Mouse (Mus musculus): ENCODE results near the gene Gm3285. TPM values are rescaled to one million over a fixed set of nuclear protein-coding genes. Genes with fewer than 3 reads are reported as not detected.
A peak's percentile ranks its signal among the peaks of the same experiment; 100 is the strongest.

Gene Gm3285
- polyA plus RNA-seq, 1 experiment from 2014 or later = not detected

DNA sequence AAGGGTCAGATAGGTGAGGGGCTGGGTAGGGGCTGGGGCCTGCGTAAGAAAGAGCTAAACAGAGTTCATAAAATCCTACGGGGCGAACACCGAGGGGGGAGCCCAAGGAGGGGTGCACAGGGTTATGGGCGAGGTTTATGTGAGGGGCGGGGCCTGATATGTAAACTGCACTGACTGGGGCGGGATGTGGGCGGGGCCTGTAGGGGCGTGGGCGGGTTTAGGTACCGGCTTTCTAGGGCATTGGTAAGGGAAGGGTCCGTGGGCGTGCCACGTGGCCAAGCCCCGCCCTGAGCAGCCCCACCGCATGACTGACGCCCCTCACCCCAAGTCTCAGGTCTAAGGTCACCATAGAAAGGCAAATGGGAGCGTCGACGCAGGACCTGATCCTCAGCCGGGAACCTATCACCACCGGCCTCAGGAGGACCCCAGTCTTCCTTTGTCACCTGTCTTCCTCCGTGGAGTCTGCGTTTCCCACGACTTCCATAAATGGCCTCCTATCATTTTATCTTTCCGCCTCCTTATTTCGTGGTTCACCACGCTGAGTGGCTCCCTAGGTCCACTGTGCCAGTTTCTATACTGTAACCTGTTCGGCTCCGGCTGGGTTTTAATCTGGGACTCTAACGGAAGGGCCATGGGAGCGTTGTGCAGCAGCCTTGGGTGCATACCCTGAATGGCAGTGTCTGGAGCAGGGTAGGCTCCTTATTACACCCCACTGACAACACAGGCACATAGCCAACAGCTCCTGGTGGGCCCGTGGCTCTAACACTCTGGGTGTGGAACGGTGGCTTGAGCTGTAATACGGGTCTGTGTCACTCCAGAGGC lies 41.3 kb downstream of the Gm3285 start:
- peak; percentile 90 for ATAC-seq (ENCODE audit: low read depth)

More for the DNA sequence above, 41.3 kb downstream of the Gm3285 start:
- Histone ChIP-seq H3K4me3 (ENCODE audit: low read depth, low read length) (peak overlapping the region; percentile 53), H3K4me2 (ENCODE audit: low read depth, low read length) (peak overlapping the region; percentile 66), H3K9ac (replicated peaks; ENCODE audit: low read depth, low read length) (peak overlapping the region; percentile 41; the same call in 1 of the 2 replicates), H3K27me3 (ENCODE audit: control insufficient read depth, insufficient read depth, low read length) (no peaks in the 10 kb centered on the region), H3K4me1 (ENCODE audit: control insufficient read depth, insufficient read depth, low read length) (0 out of 2 replicates have a peak, but pooled peaks cover 4% of the 10 kb centered on the region), H3K27ac (ENCODE audit: low read depth, low read length) (peak overlapping the region; percentile 55), H3K36me3 (ENCODE audit: control insufficient read depth, insufficient read depth, low read length) (no peaks in the 10 kb centered on the region), H3K9me3 (ENCODE audit: control insufficient read depth, low read length) (no peaks in the 10 kb centered on the region)
- WGBS = 6% methylated on average over 34 of the region's 35 CpGs

Other genes starting within 250 kb of the Gm3285 start
- 44.0 and 57.3 TPM in 2 replicates for gene Ube2g2, start 239.7 kb upstream of the Gm3285 start, polyA plus RNA-seq (2014; fragmentation: Nextera tagmentation; extraction: Ambion mirVana)
- gene Tspear, start 175.4 kb upstream of the Gm3285 start, polyA plus RNA-seq (2014; fragmentation: Nextera tagmentation; extraction: Ambion mirVana) = 1.4 and 1.5 TPM in 2 replicates
- not detected in 2 replicates for gene Gm19402, start 171.2 kb upstream of the Gm3285 start, polyA plus RNA-seq (2014; fragmentation: Nextera tagmentation; extraction: Ambion mirVana)
- not detected in 2 replicates for gene Gm9508, start 164.7 kb upstream of the Gm3285 start, polyA plus RNA-seq (2014; fragmentation: Nextera tagmentation; extraction: Ambion mirVana)
- not detected in 2 replicates for gene Gm10272, start 155.3 kb upstream of the Gm3285 start, polyA plus RNA-seq (2014; fragmentation: Nextera tagmentation; extraction: Ambion mirVana)
- gene Gm10024, start 150.5 kb upstream of the Gm3285 start, polyA plus RNA-seq (2014; fragmentation: Nextera tagmentation; extraction: Ambion mirVana) = not detected in 2 replicates
- not detected in 2 replicates for gene Gm10142, start 146.2 kb upstream of the Gm3285 start, polyA plus RNA-seq (2014; fragmentation: Nextera tagmentation; extraction: Ambion mirVana)
- not detected in 2 replicates for gene Krtap12-1, start 141.4 kb upstream of the Gm3285 start, polyA plus RNA-seq (2014; fragmentation: Nextera tagmentation; extraction: Ambion mirVana)
- not detected in 2 replicates for gene Gm10100, start 135.5 kb upstream of the Gm3285 start, polyA plus RNA-seq (2014; fragmentation: Nextera tagmentation; extraction: Ambion mirVana)
- not detected in 2 replicates for gene Gm18596, start 119.3 kb upstream of the Gm3285 start, polyA plus RNA-seq (2014; fragmentation: Nextera tagmentation; extraction: Ambion mirVana)
- gene Gm9736, start 110.6 kb upstream of the Gm3285 start, polyA plus RNA-seq (2014; fragmentation: Nextera tagmentation; extraction: Ambion mirVana) = not detected in 2 replicates
- gene Gm3233, start 102.3 kb upstream of the Gm3285 start, polyA plus RNA-seq (2014; fragmentation: Nextera tagmentation; extraction: Ambion mirVana) = not detected in 2 replicates
- not detected in 2 replicates for gene Gm3238, start 90.7 kb upstream of the Gm3285 start, polyA plus RNA-seq (2014; fragmentation: Nextera tagmentation; extraction: Ambion mirVana)
- not detected in 2 replicates for gene Gm7138, start 85.0 kb upstream of the Gm3285 start, polyA plus RNA-seq (2014; fragmentation: Nextera tagmentation; extraction: Ambion mirVana)
- gene Gm3250, start 79.4 kb upstream of the Gm3285 start, polyA plus RNA-seq (2014; fragmentation: Nextera tagmentation; extraction: Ambion mirVana) = not detected in 2 replicates
- gene Gm7137, start 73.8 kb upstream of the Gm3285 start, polyA plus RNA-seq (2014; fragmentation: Nextera tagmentation; extraction: Ambion mirVana) = not detected in 2 replicates
- gene Gm9639, start 66.9 kb upstream of the Gm3285 start, polyA plus RNA-seq (2014; fragmentation: Nextera tagmentation; extraction: Ambion mirVana) = not detected in 2 replicates
- gene Gm19668, start 62.8 kb upstream of the Gm3285 start, polyA plus RNA-seq (2014; fragmentation: Nextera tagmentation; extraction: Ambion mirVana) = not detected in 2 replicates
- not detected in 2 replicates for gene Gm9507, start 50.1 kb upstream of the Gm3285 start, polyA plus RNA-seq (2014; fragmentation: Nextera tagmentation; extraction: Ambion mirVana)
- gene Gm2696, start 47.3 kb upstream of the Gm3285 start, polyA plus RNA-seq (2014; fragmentation: Nextera tagmentation; extraction: Ambion mirVana) = not detected in 2 replicates
- gene Krtap10-4, start 34.9 kb upstream of the Gm3285 start, polyA plus RNA-seq (2014; fragmentation: Nextera tagmentation; extraction: Ambion mirVana) = not detected in 2 replicates
- gene Krtap10-10, start 26.0 kb upstream of the Gm3285 start, polyA plus RNA-seq (2014; fragmentation: Nextera tagmentation; extraction: Ambion mirVana) = not detected in 2 replicates
- gene Gm36176, start 15.2 kb upstream of the Gm3285 start, polyA plus RNA-seq (2014; fragmentation: Nextera tagmentation; extraction: Ambion mirVana) = not detected in 2 replicates
- 0.30 TPM in 1 of 2 replicates, not detected in the other for gene Gm10318, start 9.1 kb upstream of the Gm3285 start, polyA plus RNA-seq (2014; fragmentation: Nextera tagmentation; extraction: Ambion mirVana)
- 17.4 and 20.6 TPM in 2 replicates for gene Lrrc3, start 40.6 kb downstream of the Gm3285 start, polyA plus RNA-seq (2014; fragmentation: Nextera tagmentation; extraction: Ambion mirVana)
- gene Trpm2, start 108.6 kb downstream of the Gm3285 start, polyA plus RNA-seq (2014; fragmentation: Nextera tagmentation; extraction: Ambion mirVana) = 6.0 and 9.2 TPM in 2 replicates
- gene 1810043G02Rik, start 116.5 kb downstream of the Gm3285 start, polyA plus RNA-seq (2014; fragmentation: Nextera tagmentation; extraction: Ambion mirVana) = 41.3 and 52.6 TPM in 2 replicates
- gene Pfkl, start 148.1 kb downstream of the Gm3285 start, polyA plus RNA-seq (2014; fragmentation: Nextera tagmentation; extraction: Ambion mirVana) = 83.2 and 93.9 TPM in 2 replicates
- not detected in 2 replicates for gene Dnmt3l, start 180.0 kb downstream of the Gm3285 start, polyA plus RNA-seq (2014; fragmentation: Nextera tagmentation; extraction: Ambion mirVana)
- gene Aire, start 181.6 kb downstream of the Gm3285 start, polyA plus RNA-seq (2014; fragmentation: Nextera tagmentation; extraction: Ambion mirVana) = 0.21 TPM in 2 replicates
- gene Icosl, start 207.3 kb downstream of the Gm3285 start, polyA plus RNA-seq (2014; fragmentation: Nextera tagmentation; extraction: Ambion mirVana) = 0.56 and 1.1 TPM in 2 replicates